Mouse (Mus musculus) heart, adult 2 months (tissue): ENCODE results near the gene Acvr1. TPM values are rescaled to one million over a fixed set of nuclear protein-coding genes. Genes with fewer than 3 reads are reported as not detected.

ENCODE experiments used
- DNase-seq, 2 experiments: peaks; one replicate each; pipeline ENCODE4 v3.0.0; 2021
- H3K27ac ChIP-seq: fragments of 200-600 bp; 2 replicates; pipeline ENCODE4 v1.8.1; 2022
- H3K27me3 ChIP-seq: fragments of 200-500 bp; 2 replicates; pipeline ENCODE4 v1.6.1; 2012; ENCODE audit warnings: mild to moderate bottlenecking, low read length, inconsistent platforms, mixed read lengths; ENCODE audit not compliant: control insufficient read depth, insufficient read depth
- H3K36me3 ChIP-seq: fragments of 200-500 bp; 2 replicates; pipeline ENCODE4 v1.6.1; 2012; ENCODE audit warnings: low read length, inconsistent platforms; ENCODE audit not compliant: control insufficient read depth, insufficient read depth
- H3K4me1 ChIP-seq: fragments of 200-500 bp; 2 replicates; pipeline ENCODE4 v1.6.1; 2011; ENCODE audit warnings: low read length; ENCODE audit not compliant: control insufficient read depth, insufficient read depth
- H3K4me3 ChIP-seq: fragments of 200-600 bp; 2 replicates; pipeline ENCODE4 v1.8.1; 2022
- H3K79me2 ChIP-seq: fragments of 200-500 bp; replicated peaks from 2 replicates; pipeline ENCODE4 v1.6.1; 2012; ENCODE audit warnings: mild to moderate bottlenecking, inconsistent platforms, low read length, moderate library complexity, mixed read lengths; ENCODE audit not compliant: control insufficient read depth, insufficient read depth
- H3K9ac ChIP-seq: fragments of 200-500 bp; 2 replicates; pipeline ENCODE4 v1.6.1; 2012; ENCODE audit warnings: low read depth, mild to moderate bottlenecking, control low read depth, inconsistent platforms, low read length, mixed read lengths
- CTCF ChIP-seq: fragments of 200-600 bp; IDR thresholded peaks from 2 replicates; pipeline ENCODE4 v1.8.1; 2022; ENCODE audit warnings: antibody characterized with exemption, mild to moderate bottlenecking, moderate library complexity
- EP300 ChIP-seq: fragments of 200-500 bp; IDR thresholded peaks from 2 replicates; pipeline ENCODE4 v1.6.1; 2011; ENCODE audit warnings: low read depth, low read length, control low read depth; ENCODE audit not compliant: insufficient read depth
- POLR2A ChIP-seq: fragments of 200-500 bp; IDR thresholded peaks from 2 replicates; pipeline ENCODE4 v1.6.1; 2011; ENCODE audit warnings: mild to moderate bottlenecking, low read depth, low read length, control low read depth; ENCODE audit not compliant: insufficient read depth
- WGBS: fragments of 180-500 bp; shearing (Covaris S2); methylation state at CpG from one replicate; pipeline ENCODE4 v1.1.7; 2018; 5-methylcytosine and 5-hydroxymethylcytosine counted together
- intact Hi-C: fragments of 180-260 bp; cut with DNase I; formaldehyde crosslinking; loops from one replicate; pipeline ENCODE4 v1.15.1; 2025
- polyA plus RNA-seq: library from polyadenylated mRNA; depleted of rRNA; stranded (reverse); fragments of >200 nt; gene quantifications from 2 replicates; pipeline ENCODE4 v1.2.3, GENCODE M21; 2012
- total RNA-seq, 2 experiments: library from RNA; stranded (reverse); gene quantifications; 2 replicates each; pipeline ENCODE4 v1.2.3; 2021

Acvr1 gene
- total and polyA plus RNA-seq, 3 experiments, result 7.4 to 15.7 (median 14.6) TPM

DNA sequence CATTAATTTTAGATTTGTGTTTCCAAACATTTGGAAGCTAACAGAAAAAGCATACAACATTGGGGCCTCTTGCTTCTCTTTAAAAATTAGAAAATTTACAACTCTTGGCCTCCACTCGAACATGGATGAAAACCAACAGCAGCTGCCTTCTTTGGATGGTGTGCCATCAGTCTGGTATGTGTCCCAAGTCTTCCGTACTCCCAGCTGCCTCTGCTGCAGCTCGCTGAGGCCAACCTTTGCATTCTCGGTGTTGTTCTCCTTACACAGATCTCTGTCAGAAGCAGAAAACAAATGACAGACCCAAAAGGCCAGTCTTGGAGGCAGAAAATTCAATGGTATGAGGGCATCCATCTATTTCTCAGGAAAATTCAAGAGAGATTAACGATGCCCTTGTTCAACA is 186.9 kb downstream of the Acvr1 start:
- H3K4me3 ChIP-seq, result no peak overlapping the region
- no peaks in the 10 kb centered on the region for H3K79me2 ChIP-seq
- no peaks in the 10 kb centered on the region for H3K36me3 ChIP-seq
- WGBS, result 77% methylated on average over 5 of the region's 5 CpGs
- H3K9ac ChIP-seq, result no peak overlapping the region
- TF ChIP-seq POLR2A (no peak), CTCF (no peak), EP300 (no peak)
- no peak for DNase-seq
- intact Hi-C loops, result no loop called here
- no peaks in the 10 kb centered on the region for H3K4me1 ChIP-seq
- H3K27me3 ChIP-seq, result no peaks in the 10 kb centered on the region
- no peak overlapping the region for H3K27ac ChIP-seq

- 88% methylated on average over 1 of the region's 1 CpGs for WGBS
- intact Hi-C loops, result no loop called here
- Histone ChIP-seq H3K4me1 (no peaks in the 10 kb centered on the region), H3K36me3 (no peaks in the 10 kb centered on the region), H3K27ac (no peak overlapping the region), H3K4me3 (no peak overlapping the region), H3K9ac (no peak overlapping the region), H3K27me3 (no peaks in the 10 kb centered on the region), H3K79me2 (no peaks in the 10 kb centered on the region)
- TF ChIP-seq EP300 (no peak), CTCF (no peak), POLR2A (no peak)
- DNase-seq, result no peak
These were observed 187.5 kb downstream of the Acvr1 start for GRCm38 (mm10) chr2:58379475-58379874.

GRCm38 (mm10) chr2:58377417-58378130 is 189.4 kb downstream of the Acvr1 start:
- Histone ChIP-seq H3K79me2 (no peaks in the 10 kb centered on the region), H3K9ac (no peak overlapping the region), H3K27me3 (no peaks in the 10 kb centered on the region), H3K36me3 (no peaks in the 10 kb centered on the region), H3K27ac (no peak overlapping the region), H3K4me3 (no peak overlapping the region), H3K4me1 (no peaks in the 10 kb centered on the region)
- WGBS, result 90% methylated on average over 9 of the region's 9 CpGs
- DNase-seq, result no peak
- TF ChIP-seq EP300, result no peak
- no peak for TF ChIP-seq CTCF
- TF ChIP-seq POLR2A, result no peak
- intact Hi-C loops, result no loop called here

DNA sequence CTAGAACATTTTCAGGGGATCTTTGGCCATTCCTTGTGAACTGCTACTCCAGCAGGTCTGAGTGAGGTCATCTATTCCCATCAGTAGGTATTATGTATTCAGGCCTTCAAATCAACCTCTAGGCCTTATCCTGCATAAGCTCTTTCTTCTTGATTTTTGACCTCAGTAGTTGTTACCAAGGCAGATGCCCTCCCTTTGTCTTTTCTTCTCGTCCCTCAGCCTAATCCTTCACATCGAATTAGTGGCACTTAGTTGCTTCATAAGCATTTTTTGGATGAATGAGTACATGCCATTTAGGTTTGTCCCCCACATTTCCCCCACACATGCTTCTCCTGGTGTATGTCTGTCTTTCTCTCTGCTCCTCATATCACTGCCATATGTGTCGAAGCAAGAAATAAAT is 200.8 kb downstream of the Acvr1 start:
- intact Hi-C loops, result no loop called here
- WGBS, result 69% methylated on average over 3 of the region's 3 CpGs
- H3K4me3 ChIP-seq, result no peak overlapping the region
- no peaks in the 10 kb centered on the region for H3K4me1 ChIP-seq
- TF ChIP-seq EP300 (no peak), CTCF (no peak), POLR2A (no peak)
- no peak overlapping the region for H3K27ac ChIP-seq
- H3K79me2 ChIP-seq, result no peaks in the 10 kb centered on the region
- no peaks in the 10 kb centered on the region for H3K36me3 ChIP-seq
- no peak overlapping the region for H3K9ac ChIP-seq
- DNase-seq, result no peak
- no peaks in the 10 kb centered on the region for H3K27me3 ChIP-seq

DNA sequence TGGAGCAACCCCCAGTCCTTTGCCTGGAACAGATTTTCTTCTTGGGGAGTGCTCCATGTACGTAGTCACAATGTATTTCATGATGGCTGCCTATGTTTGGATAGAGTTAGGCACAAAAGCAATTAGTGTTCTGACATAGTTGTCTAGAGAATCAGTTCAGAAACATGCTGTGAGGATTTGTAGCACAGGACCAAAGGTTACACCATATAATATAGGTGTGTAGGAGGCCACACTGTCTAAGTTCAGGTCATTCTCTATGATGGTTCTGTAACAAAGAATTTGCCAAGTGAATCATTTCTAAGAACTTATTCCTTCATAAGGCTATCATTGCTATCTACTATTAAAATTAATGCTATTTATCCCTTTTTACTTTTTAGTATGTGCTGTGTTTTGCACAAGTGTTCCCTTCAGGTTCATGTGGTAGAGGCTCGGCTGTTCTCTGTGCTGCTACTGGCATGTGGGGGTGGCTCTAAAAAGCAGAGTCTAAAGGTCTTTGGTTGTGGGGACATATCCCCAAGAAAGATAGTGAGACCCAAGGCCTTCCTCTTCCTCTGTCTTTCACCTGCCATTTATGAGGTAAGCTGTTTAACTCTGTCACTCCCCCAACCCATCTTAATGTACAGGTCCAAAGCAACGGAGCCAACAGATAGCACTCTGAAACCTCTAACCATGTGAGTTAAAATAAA is 205.5 kb downstream of the Acvr1 start:
- WGBS, result 90% methylated on average over 3 of the region's 3 CpGs
- no peak overlapping the region for H3K27ac ChIP-seq

DNA sequence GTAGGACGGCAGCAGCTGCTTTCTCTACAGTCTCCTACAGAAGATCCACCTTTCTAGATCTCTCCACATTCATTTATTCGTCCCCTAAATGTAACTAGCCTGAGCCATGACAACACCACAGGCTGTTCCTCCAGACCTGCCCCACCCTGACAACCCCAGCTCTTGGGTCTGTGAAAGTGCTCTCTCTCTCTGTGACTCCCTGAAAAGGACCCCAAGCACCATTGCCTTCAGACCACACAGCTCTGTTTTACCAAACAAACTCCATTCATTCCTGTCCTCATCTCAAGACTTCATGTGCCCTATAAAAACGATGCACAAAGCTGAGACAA is 208.9 kb downstream of the Acvr1 start:
- Histone ChIP-seq H3K36me3 (no peaks in the 10 kb centered on the region), H3K9ac (no peak overlapping the region), H3K27me3 (no peaks in the 10 kb centered on the region), H3K27ac (no peak overlapping the region), H3K4me3 (peak overlapping the region; percentile 49; the same call in 1 of the 2 replicates), H3K79me2 (no peaks in the 10 kb centered on the region), H3K4me1 (no peaks in the 10 kb centered on the region)
- intact Hi-C loops, result no loop called here
- TF ChIP-seq CTCF (no peak), POLR2A (no peak), EP300 (no peak)
- no peak for DNase-seq
- 17% methylated on average over 3 of the region's 3 CpGs for WGBS

More for the DNA sequence above, 205.5 kb downstream of the Acvr1 start:
- Histone ChIP-seq H3K36me3 (no peaks in the 10 kb centered on the region), H3K27me3 (no peaks in the 10 kb centered on the region), H3K4me3 (no peak overlapping the region), H3K79me2 (no peaks in the 10 kb centered on the region), H3K4me1 (no peaks in the 10 kb centered on the region), H3K9ac (no peak overlapping the region)
- TF ChIP-seq EP300 (no peak), CTCF (no peak), POLR2A (no peak)
- intact Hi-C loops, result no loop called here
- no peak for DNase-seq
